Mouse (Mus musculus) frontal cortex, postnatal 36 days (tissue): ENCODE results near the gene C2.

Experiments used
- DNase-seq, 2 experiments: peaks; one replicate each; pipeline ENCODE4 v3.0.0; 2022; ENCODE audit warnings: low spot score in 2 of 2

The C2 gene

GRCm38 (mm10) chr17:34898160-34898586 lies at the start of gene C2, which contains the start of gene Ehmt2:
C2 (minus strand) TSS chr17:34898265.
Ehmt2 (plus strand) TSS chr17:34898469.
- peak; percentile 81 for DNase-seq

- DNase-seq = no peak
Observed at GRCm38 (mm10) chr17:34947606-34948005, 49.5 kb upstream of the C2 start.

- DNase-seq = no peak
Observed at GRCm38 (mm10) chr17:34946486-34947140, 48.5 kb upstream of the C2 start.

GRCm38 (mm10) chr17:34944362-34944761 lies 46.3 kb upstream of the C2 start:
- DNase-seq = no peak

GRCm38 (mm10) chr17:34943128-34943815 lies 45.2 kb upstream of the C2 start:
- DNase-seq = no peak

GRCm38 (mm10) chr17:34941344-34942041 lies 43.4 kb upstream of the C2 start:
- DNase-seq = no peak

GRCm38 (mm10) chr17:34937960-34938505 lies 40.0 kb upstream of the C2 start:
- no peak for DNase-seq

- no peak for DNase-seq
Observed at GRCm38 (mm10) chr17:34934830-34935229, 36.8 kb upstream of the C2 start.

GRCm38 (mm10) chr17:34934031-34934430 lies 36.0 kb upstream of the C2 start:
- DNase-seq = no peak

- DNase-seq = no peak
Observed at GRCm38 (mm10) chr17:34932287-34932686, 34.2 kb upstream of the C2 start.

GRCm38 (mm10) chr17:34931735-34932098 lies 33.7 kb upstream of the C2 start:
- DNase-seq = peak; percentile 56 to 57

- peak; percentile 96 to 99 for DNase-seq
Observed at GRCm38 (mm10) chr17:34931061-34931734, 33.1 kb upstream of the C2 start, which contains the start of gene Neu1. Neu1 (plus strand) TSS chr17:34931253.

GRCm38 (mm10) chr17:34928841-34929240 lies 30.8 kb upstream of the C2 start:
- DNase-seq = no peak

GRCm38 (mm10) chr17:34927306-34928019 lies 29.4 kb upstream of the C2 start:
- DNase-seq = peak; percentile 20 to 51

- no peak for DNase-seq
Observed at GRCm38 (mm10) chr17:34924258-34924657, 26.2 kb upstream of the C2 start.

GRCm38 (mm10) chr17:34922939-34923338 lies 24.9 kb upstream of the C2 start:
- no peak for DNase-seq

- no peak for DNase-seq
Observed at GRCm38 (mm10) chr17:34917188-34917587, 19.1 kb upstream of the C2 start.

- DNase-seq = no peak
Observed at GRCm38 (mm10) chr17:34916316-34916715, 18.3 kb upstream of the C2 start.

GRCm38 (mm10) chr17:34915410-34915831 lies 17.4 kb upstream of the C2 start:
- no peak for DNase-seq

GRCm38 (mm10) chr17:34913930-34914665 lies 16.0 kb upstream of the C2 start, which contains the start of gene Slc44a4:
Slc44a4 (plus strand) TSS chr17:34914466.
- no peak for DNase-seq
